ENCODE assay signal across 8 mouse cellular contexts in genomic region chr12:76368790-76369205, GRCm38 (mm10). TPM values are rescaled to one million over a fixed set of nuclear protein-coding genes. Genes with fewer than 3 reads are reported as not detected.
DNase-seq lines count a peak whose midpoint lies in the region; ATAC-seq lines count a peak whose summit lies in the region.
"Had no signal": no experiment of that assay in that cellular context is flagged by ENCODE, and none has a peak within 500 bp of the region (broad histone marks: within the 10 kb centered on the region; RNA-seq: fewer than 3 reads in every experiment).

No protein-coding gene starts in this region.

- H3K4me3 ChIP-seq in hindbrain, embryonic 11.5 days (ENCODE audit: low read depth, low read length): peak overlapping the region; percentile 95
- peak overlapping the region; percentile 94 for H3K4me3 ChIP-seq in lung, embryonic 16.5 days (ENCODE audit: low read length)

- H3K36me3 ChIP-seq in hindbrain, embryonic 11.5 days (ENCODE audit: control insufficient read depth, insufficient read depth, low read length): no peaks in the 10 kb centered on the region
- no peaks in the 10 kb centered on the region for H3K36me3 ChIP-seq in lung, embryonic 16.5 days (ENCODE audit: control insufficient read depth, insufficient read depth, low read length)

- peak; percentile 16 to 48 for DNase-seq in layer of hippocampus, postnatal 14 days (ENCODE audit: low spot score in 2 of 2)
- no peak for DNase-seq in layer of hippocampus, adult 9-10 months (ENCODE audit: low spot score)
- peak; percentile 75 for DNase-seq in MN1 (ENCODE audit: low spot score)
- DNase-seq in cerebellum, postnatal 4 days (ENCODE audit: low spot score in 2 of 2): peak; percentile 36 to 72
- DNase-seq in hindbrain, embryonic 11.5 days (ENCODE audit: low spot score): peak; percentile 75
- DNase-seq in telencephalon, adult 2 months (ENCODE audit: low read depth, low spot score): peak; percentile 34

- peak; percentile 54; the same call in 1 of the 2 replicates for ATAC-seq in hindbrain, embryonic 11.5 days (ENCODE audit: low FRiP score)
- ATAC-seq in lung, embryonic 16.5 days (ENCODE audit: low read depth): peak; percentile 16

- under 1% methylated on average over 26 of the region's 26 CpGs for WGBS in hindbrain, embryonic 11.5 days
- WGBS in lung, embryonic 16.5 days: under 1% methylated on average over 26 of the region's 26 CpGs

- H3K4me2 ChIP-seq in hindbrain, embryonic 11.5 days (replicated peaks; ENCODE audit: low read depth, low read length): peak overlapping the region; percentile 89
- peak overlapping the region; percentile 85 for H3K4me2 ChIP-seq in lung, embryonic 16.5 days (ENCODE audit: low read depth, low read length)

- peak overlapping the region; percentile 98 for H3K27ac ChIP-seq in hindbrain, embryonic 11.5 days (ENCODE audit: low read depth, low read length)
- H3K27ac ChIP-seq in lung, embryonic 16.5 days (ENCODE audit: low read length): peak overlapping the region; percentile 100

- H3K27me3 ChIP-seq in hindbrain, embryonic 11.5 days (ENCODE audit: control insufficient read depth, insufficient read depth, low read length): no peaks in the 10 kb centered on the region
- no peaks in the 10 kb centered on the region for H3K27me3 ChIP-seq in lung, embryonic 16.5 days (ENCODE audit: control insufficient read depth, insufficient read depth, low read depth, low read length)

- no peaks in the 10 kb centered on the region for H3K9me3 ChIP-seq in hindbrain, embryonic 11.5 days (ENCODE audit: control insufficient read depth, low read length)
- no peaks in the 10 kb centered on the region for H3K9me3 ChIP-seq in lung, embryonic 16.5 days (ENCODE audit: control insufficient read depth, low read length)

- H3K4me1 ChIP-seq in hindbrain, embryonic 11.5 days (replicated peaks; ENCODE audit: control insufficient read depth, insufficient read depth, low read length): peaks cover 12% of the 10 kb centered on the region
- H3K4me1 ChIP-seq in lung, embryonic 16.5 days (replicated peaks; ENCODE audit: control insufficient read depth, insufficient read depth, low read length): peaks cover 31% of the 10 kb centered on the region

- peak overlapping the region; percentile 97 for H3K9ac ChIP-seq in hindbrain, embryonic 11.5 days (ENCODE audit: low read depth, low read length)
- peak overlapping the region; percentile 99 for H3K9ac ChIP-seq in lung, embryonic 16.5 days (ENCODE audit: low read length)

RNA-seq across cellular contexts. Expression of gene Zbtb25, which starts 0.6 kb away (rescaled TPM):
- total RNA-seq in layer of hippocampus, postnatal 14 days (2021): 10 to 100 TPM; 19.2 to 22.2 TPM
- polyA plus RNA-seq in hindbrain, embryonic 11.5 days (2014; fragmentation: Nextera tagmentation; extraction: Ambion mirVana): 19.2 and 19.7 TPM in 2 replicates
- polyA plus RNA-seq in lung, embryonic 16.5 days (2015; fragmentation: Nextera tagmentation; extraction: Ambion mirVana): 14.6 and 16.9 TPM in 2 replicates

RNA-seq across cellular contexts. Expression of gene Zbtb1, which starts 1.3 kb away (rescaled TPM):
- total RNA-seq in layer of hippocampus, postnatal 14 days (2021): 1 to 10 TPM; 7.0 TPM
- polyA plus RNA-seq in hindbrain, embryonic 11.5 days (2014; fragmentation: Nextera tagmentation; extraction: Ambion mirVana): 8.2 and 8.3 TPM in 2 replicates
- polyA plus RNA-seq in lung, embryonic 16.5 days (2015; fragmentation: Nextera tagmentation; extraction: Ambion mirVana): 9.8 and 10.4 TPM in 2 replicates

RNA-seq across cellular contexts. Expression of gene Hspa2, which starts 35.2 kb away (rescaled TPM):
- 100 to 1,000 TPM; 109 to 128 TPM for total RNA-seq in layer of hippocampus, postnatal 14 days (2021)
- 8.1 and 11.2 TPM in 2 replicates for polyA plus RNA-seq in hindbrain, embryonic 11.5 days (2014; fragmentation: Nextera tagmentation; extraction: Ambion mirVana)
- polyA plus RNA-seq in lung, embryonic 16.5 days (2015; fragmentation: Nextera tagmentation; extraction: Ambion mirVana): 15.4 and 15.7 TPM in 2 replicates

RNA-seq across cellular contexts. Expression of gene Akap5, which starts 44.1 kb away (rescaled TPM):
- total RNA-seq in layer of hippocampus, postnatal 14 days (2021): 10 to 100 TPM; 57.5 to 60.4 TPM
- 4.0 and 5.4 TPM in 2 replicates for polyA plus RNA-seq in hindbrain, embryonic 11.5 days (2014; fragmentation: Nextera tagmentation; extraction: Ambion mirVana)
- polyA plus RNA-seq in lung, embryonic 16.5 days (2015; fragmentation: Nextera tagmentation; extraction: Ambion mirVana): 35.7 and 43.7 TPM in 2 replicates

RNA-seq across cellular contexts. Expression of gene Ppp1r36, which starts 48.5 kb away (rescaled TPM):
- 1 to 10 TPM; 1.1 to 3.0 TPM for total RNA-seq in layer of hippocampus, postnatal 14 days (2021)
- polyA plus RNA-seq in hindbrain, embryonic 11.5 days (2014; fragmentation: Nextera tagmentation; extraction: Ambion mirVana): 1.9 and 2.3 TPM in 2 replicates
- 9.1 and 10.4 TPM in 2 replicates for polyA plus RNA-seq in lung, embryonic 16.5 days (2015; fragmentation: Nextera tagmentation; extraction: Ambion mirVana)
- total RNA-seq: heart, postnatal 36 days had no signal
